ENCODE assay signal across 23 mouse cellular contexts in genomic region chr15:88989236-88989635, GRCm38 (mm10). TPM values are rescaled to one million over a fixed set of nuclear protein-coding genes. Genes with fewer than 3 reads are reported as not detected.
DNase-seq lines count a peak whose midpoint lies in the region; ATAC-seq lines count a peak whose summit lies in the region.
"Had no signal": no experiment of that assay in that cellular context is flagged by ENCODE, and none has a peak within 500 bp of the region (broad histone marks: within the 10 kb centered on the region; RNA-seq: fewer than 3 reads in every experiment).

No protein-coding gene starts in this region.

- no peak overlapping the region for H3K27ac ChIP-seq in kidney, embryonic 14.5 days (ENCODE audit: low read depth, low read length)
- H3K27ac ChIP-seq: forebrain, embryonic 13.5 days; heart, embryonic 10.5 days; hindbrain, embryonic 13.5 days had no signal

- no peak overlapping the region for H3K4me2 ChIP-seq in kidney, embryonic 14.5 days (replicated peaks; ENCODE audit: low read depth, low read length)
- H3K4me2 ChIP-seq: forebrain, embryonic 13.5 days; hindbrain, embryonic 13.5 days had no signal

- no peaks in the 10 kb centered on the region for H3K27me3 ChIP-seq in kidney, embryonic 14.5 days (ENCODE audit: control insufficient read depth, insufficient read depth, low read length)
- H3K27me3 ChIP-seq: forebrain, embryonic 13.5 days; hindbrain, embryonic 13.5 days had no signal

- no peak overlapping the region for H3K4me3 ChIP-seq in kidney, embryonic 14.5 days (ENCODE audit: low read length)
- H3K4me3 ChIP-seq: forebrain, embryonic 13.5 days; heart, embryonic 10.5 days; hindbrain, embryonic 13.5 days had no signal

- peak; percentile 5 to 14 for DNase-seq in kidney, postnatal 36 days
- DNase-seq in 416B (ENCODE audit: low read depth) (peak; percentile 22), NIH3T3 (ENCODE audit: low read depth) (peak; percentile 37)
- peak; percentile 17 for DNase-seq in lung, postnatal 25 days (ENCODE audit: low spot score)
- DNase-seq in layer of hippocampus, adult 9-10 months (ENCODE audit: low spot score): no peak
- no peak for DNase-seq in right cerebral cortex, postnatal 36 days (ENCODE audit: low spot score in 2 of 2)
- DNase-seq: adrenal gland, postnatal 36 days; cerebellum, adult 8-10 months; gastrocnemius, postnatal 36 days; heart, postnatal 10 days; layer of hippocampus, postnatal 36 days; liver; liver, postnatal 0 days; right cerebral cortex, postnatal 4 days; thymus, postnatal 25 days had no signal

- no peak overlapping the region for H3K9ac ChIP-seq in kidney, embryonic 14.5 days (ENCODE audit: low read depth, low read length)
- H3K9ac ChIP-seq: forebrain, embryonic 13.5 days; hindbrain, embryonic 13.5 days; liver, postnatal 0 days had no signal

- H3K36me3 ChIP-seq in kidney, embryonic 14.5 days (ENCODE audit: control insufficient read depth, insufficient read depth, low read length): no peaks in the 10 kb centered on the region
- H3K36me3 ChIP-seq: G1E; heart, embryonic 10.5 days; hindbrain, embryonic 13.5 days had no signal

- no peak for ATAC-seq in kidney, embryonic 14.5 days (ENCODE audit: low FRiP score, low TSS enrichment)
- ATAC-seq: CD4-positive, CD25-positive, alpha-beta regulatory T cell, adult 4 months; forebrain, embryonic 13.5 days; liver, postnatal 0 days had no signal

- H3K9me3 ChIP-seq in kidney, embryonic 14.5 days (ENCODE audit: control insufficient read depth, low read length): no peaks in the 10 kb centered on the region
- H3K9me3 ChIP-seq: forebrain, embryonic 13.5 days; G1E; heart, embryonic 10.5 days; hindbrain, embryonic 13.5 days had no signal

- no peaks in the 10 kb centered on the region for H3K4me1 ChIP-seq in kidney, embryonic 14.5 days (ENCODE audit: control insufficient read depth, insufficient read depth, low read length)
- H3K4me1 ChIP-seq: forebrain, embryonic 13.5 days; heart, embryonic 10.5 days; hindbrain, embryonic 13.5 days had no signal

- 52% methylated on average over 2 of the region's 2 CpGs for WGBS in kidney, embryonic 14.5 days

RNA-seq across cellular contexts. Expression of gene Mov10l1, which starts 6.5 kb away (rescaled TPM):
- not detected in 2 replicates for polyA plus RNA-seq in kidney, embryonic 14.5 days (2014; fragmentation: Nextera tagmentation; extraction: Ambion mirVana)
- polyA plus RNA-seq: CD4-positive, CD25-positive, alpha-beta regulatory T cell, adult 4 months; forebrain, embryonic 13.5 days; G1E; hindbrain, embryonic 13.5 days; intestine, embryonic 14.5 days; liver, postnatal 0 days; neural tube, embryonic 14.5 days had no signal

RNA-seq across cellular contexts. Expression of gene Mlc1, which starts 10.4 kb away (rescaled TPM):
- not detected in 2 replicates for polyA plus RNA-seq in kidney, embryonic 14.5 days (2014; fragmentation: Nextera tagmentation; extraction: Ambion mirVana)
- polyA plus RNA-seq: CD4-positive, CD25-positive, alpha-beta regulatory T cell, adult 4 months; G1E; heart, embryonic 10.5 days; intestine, embryonic 14.5 days; liver, postnatal 0 days had no signal

RNA-seq across cellular contexts. Expression of gene Ttll8, which starts 35.0 kb away (rescaled TPM):
- polyA plus RNA-seq in kidney, embryonic 14.5 days (2014; fragmentation: Nextera tagmentation; extraction: Ambion mirVana): not detected in 2 replicates
- polyA plus RNA-seq: CD4-positive, CD25-positive, alpha-beta regulatory T cell, adult 4 months; forebrain, embryonic 13.5 days; G1E; heart, embryonic 10.5 days; hindbrain, embryonic 13.5 days; intestine, embryonic 14.5 days; liver, postnatal 0 days had no signal

Comparison
In these comparisons a context has a peak if more than half of its experiments do, and no peak if none do; other contexts are left out.
1. DNase-seq: peak in kidney, postnatal 36 days (2 of 2), 416B (single experiment), NIH3T3 (single experiment) and lung, postnatal 25 days (single experiment); none in layer of hippocampus, adult 9-10 months (single experiment) and right cerebral cortex, postnatal 36 days (0 of 2).